Mouse (Mus musculus): ENCODE measurements around the gene Lpcat4. TPM values are rescaled to one million over a fixed set of nuclear protein-coding genes. Genes with fewer than 3 reads are reported as not detected.

The Lpcat4 gene
- polyA plus RNA-seq (2015; fragmentation: Nextera tagmentation; extraction: Ambion mirVana) = 19.9 and 22.6 TPM in 2 replicates

DNA sequence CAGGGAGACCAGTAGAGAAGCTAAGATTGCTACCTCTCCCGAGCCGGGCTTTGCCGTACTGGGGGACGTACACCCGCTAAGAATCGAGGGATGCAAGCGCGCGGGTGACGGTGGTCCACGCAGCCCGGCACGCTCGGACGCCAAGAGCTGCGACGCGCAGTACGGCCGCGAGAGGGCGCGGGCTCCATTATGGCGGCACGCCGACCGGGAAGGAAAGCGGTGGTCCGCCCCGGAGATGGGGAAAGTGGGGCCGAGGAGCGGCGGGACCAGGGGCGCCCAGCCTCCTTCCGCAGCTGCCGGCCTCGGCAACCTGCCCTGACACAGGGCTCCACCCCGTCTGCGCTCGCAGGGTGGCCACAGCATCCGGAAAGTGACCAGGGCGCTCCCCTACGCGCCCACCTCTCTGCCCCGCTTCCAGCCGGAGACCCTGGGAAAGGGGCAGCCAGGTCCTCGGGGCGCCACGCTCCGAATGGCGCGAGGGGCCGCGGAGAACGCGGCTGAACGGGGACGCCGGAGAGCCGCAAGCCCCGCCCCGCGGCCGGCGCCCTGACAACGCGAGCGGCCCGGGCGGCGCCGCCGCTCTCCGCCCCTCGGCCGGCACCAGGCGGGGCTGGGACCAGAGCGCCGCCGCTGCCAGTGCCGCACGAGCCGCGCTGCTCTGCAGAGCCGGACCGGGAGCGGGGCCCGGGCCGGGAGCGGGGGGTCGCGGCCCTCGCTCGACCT lies at the start of gene Lpcat4:
TSS of gene Lpcat4 (plus strand) at position 257 of the 723 bp plus-strand sequence.
- WGBS = under 1% methylated on average over 87 of the region's 94 CpGs
- Histone ChIP-seq H3K4me2 (ENCODE audit: low read depth, low read length) (peak within 1 kb of the TSS; percentile 95), H3K27ac (ENCODE audit: low read length) (peak within 1 kb of the TSS; percentile 93), H3K9ac (ENCODE audit: low read depth, low read length) (peak within 1 kb of the TSS; percentile 86), H3K9me3 (ENCODE audit: control insufficient read depth, low read length) (no peaks in the 10 kb centered on the region), H3K4me3 (ENCODE audit: low read length) (peak within 1 kb of the TSS; percentile 92), H3K4me1 (ENCODE audit: control insufficient read depth, insufficient read depth, low read length) (peaks cover 5% of the 10 kb centered on the region; the same call in 1 of the 2 replicates), H3K36me3 (ENCODE audit: control insufficient read depth, insufficient read depth, low read length) (no peaks in the 10 kb centered on the region), H3K27me3 (replicated peaks; ENCODE audit: control insufficient read depth, insufficient read depth, low read length) (no peaks in the 10 kb centered on the region)
- ATAC-seq = peak; percentile 89

DNA sequence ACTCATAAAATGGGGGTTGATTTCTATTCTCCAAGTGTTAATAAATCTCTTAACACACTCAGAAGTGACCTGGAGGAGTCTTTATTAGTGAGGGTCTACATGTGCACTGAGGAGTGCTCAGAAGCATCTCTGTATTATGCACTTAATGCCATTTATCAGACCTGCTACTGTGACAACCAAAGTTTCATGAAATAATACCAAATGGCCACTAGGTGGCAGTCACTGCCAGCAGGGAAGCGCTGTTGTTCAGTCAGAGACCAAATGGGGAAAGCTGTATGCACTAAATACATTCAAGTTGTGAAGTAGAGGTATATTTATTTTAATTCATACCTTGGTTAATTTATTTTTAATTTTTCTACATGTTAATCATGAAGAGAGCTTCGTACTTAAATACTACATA lies 42.4 kb upstream of the Lpcat4 start:
- WGBS = 1% methylated on average over 2 of the region's 2 CpGs
- no peaks in the 10 kb centered on the region for H3K36me3 ChIP-seq (ENCODE audit: control insufficient read depth, insufficient read depth, low read length)
- no peaks in the 10 kb centered on the region for H3K9me3 ChIP-seq (ENCODE audit: control insufficient read depth, low read length)
- no peak overlapping the region for H3K27ac ChIP-seq (ENCODE audit: low read length)
- H3K4me1 ChIP-seq (ENCODE audit: control insufficient read depth, insufficient read depth, low read length) = no peaks in the 10 kb centered on the region
- ATAC-seq = peak; percentile 65; the same call in 1 of the 2 replicates
- H3K4me3 ChIP-seq (ENCODE audit: low read length) = no peak overlapping the region
- H3K4me2 ChIP-seq (ENCODE audit: low read depth, low read length) = no peak overlapping the region
- H3K9ac ChIP-seq (ENCODE audit: low read depth, low read length) = no peak overlapping the region
- H3K27me3 ChIP-seq (replicated peaks; ENCODE audit: control insufficient read depth, insufficient read depth, low read length) = no peaks in the 10 kb centered on the region

DNA sequence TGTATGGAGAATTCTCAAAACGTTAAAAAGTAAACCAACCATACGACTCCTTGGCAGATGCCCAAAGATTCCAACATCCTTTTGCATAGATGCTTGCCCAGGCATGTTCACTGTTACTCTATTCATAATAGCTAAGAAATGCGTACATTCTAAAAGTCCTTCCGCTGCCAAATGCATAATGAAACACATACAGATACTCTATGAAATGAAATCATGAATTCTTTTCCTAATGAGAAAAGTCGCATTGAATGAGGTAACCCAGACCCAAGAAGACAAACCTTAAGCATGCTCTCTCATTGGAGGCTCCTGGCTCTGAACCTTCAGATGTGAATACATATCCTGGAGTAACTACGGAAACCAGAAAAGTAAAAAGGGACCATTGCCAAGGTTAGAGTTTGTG lies 36.2 kb upstream of the Lpcat4 start:
- ATAC-seq = no peak
- H3K27me3 ChIP-seq (replicated peaks; ENCODE audit: control insufficient read depth, insufficient read depth, low read length) = no peaks in the 10 kb centered on the region
- H3K4me1 ChIP-seq (ENCODE audit: control insufficient read depth, insufficient read depth, low read length) = no peaks in the 10 kb centered on the region
- H3K9ac ChIP-seq (ENCODE audit: low read depth, low read length) = no peak overlapping the region
- H3K9me3 ChIP-seq (ENCODE audit: control insufficient read depth, low read length) = no peaks in the 10 kb centered on the region
- H3K4me3 ChIP-seq (ENCODE audit: low read length) = no peak overlapping the region
- H3K27ac ChIP-seq (ENCODE audit: low read length) = no peak overlapping the region
- H3K36me3 ChIP-seq (ENCODE audit: control insufficient read depth, insufficient read depth, low read length) = no peaks in the 10 kb centered on the region
- no peak overlapping the region for H3K4me2 ChIP-seq (ENCODE audit: low read depth, low read length)
- 54% methylated on average over 6 of the region's 6 CpGs for WGBS

DNA sequence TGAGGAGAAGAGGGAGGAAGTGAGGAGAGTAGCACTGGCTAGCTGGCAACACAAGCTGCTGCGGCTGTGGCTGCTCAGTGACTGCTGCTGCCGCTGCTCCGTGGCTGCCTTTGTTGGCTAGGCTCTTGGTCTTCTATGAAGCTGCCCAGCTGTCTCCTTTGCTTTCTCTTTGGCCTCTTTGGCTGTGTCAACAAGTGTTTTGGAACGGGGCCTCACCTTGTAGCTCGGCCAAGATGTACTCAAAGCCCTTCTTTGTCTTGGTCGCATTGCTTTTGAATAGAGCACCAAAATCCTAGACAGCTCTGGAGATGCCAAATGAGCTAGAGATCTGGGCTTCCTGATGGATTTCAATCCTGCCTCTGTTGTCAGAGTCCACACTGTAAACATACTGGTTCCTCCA lies 29.1 kb upstream of the Lpcat4 start:
- 69% methylated on average over 6 of the region's 6 CpGs for WGBS
- H3K27ac ChIP-seq (ENCODE audit: low read length) = no peak overlapping the region
- no peak overlapping the region for H3K4me3 ChIP-seq (ENCODE audit: low read length)
- H3K4me2 ChIP-seq (ENCODE audit: low read depth, low read length) = no peak overlapping the region
- ATAC-seq = no peak
- H3K36me3 ChIP-seq (ENCODE audit: control insufficient read depth, insufficient read depth, low read length) = no peaks in the 10 kb centered on the region
- no peaks in the 10 kb centered on the region for H3K27me3 ChIP-seq (replicated peaks; ENCODE audit: control insufficient read depth, insufficient read depth, low read length)
- no peaks in the 10 kb centered on the region for H3K4me1 ChIP-seq (ENCODE audit: control insufficient read depth, insufficient read depth, low read length)
- H3K9me3 ChIP-seq (ENCODE audit: control insufficient read depth, low read length) = no peaks in the 10 kb centered on the region
- H3K9ac ChIP-seq (ENCODE audit: low read depth, low read length) = no peak overlapping the region

DNA sequence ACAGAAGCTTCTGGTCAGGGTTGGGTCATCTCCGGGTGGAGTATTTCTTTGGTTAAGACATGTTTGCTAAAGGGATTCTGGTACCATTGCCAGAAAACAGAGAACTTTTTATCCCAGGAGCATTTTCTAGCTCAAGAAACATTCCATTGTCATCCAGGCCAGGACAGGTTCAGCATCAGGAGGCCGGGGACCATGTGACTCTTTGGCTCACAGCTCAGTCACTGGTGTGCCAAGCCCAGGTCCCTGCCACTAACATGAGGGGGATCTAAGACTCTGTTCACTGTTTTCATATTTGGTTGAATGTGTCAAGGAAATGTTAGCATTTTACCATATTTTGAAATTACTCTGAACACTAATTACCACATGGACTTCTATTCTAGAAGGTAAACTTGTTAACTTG lies 28.6 kb upstream of the Lpcat4 start:
- Histone ChIP-seq H3K4me2 (ENCODE audit: low read depth, low read length) (no peak overlapping the region), H3K36me3 (ENCODE audit: control insufficient read depth, insufficient read depth, low read length) (no peaks in the 10 kb centered on the region), H3K27ac (ENCODE audit: low read length) (no peak overlapping the region), H3K4me1 (ENCODE audit: control insufficient read depth, insufficient read depth, low read length) (no peaks in the 10 kb centered on the region), H3K9ac (ENCODE audit: low read depth, low read length) (no peak overlapping the region), H3K27me3 (replicated peaks; ENCODE audit: control insufficient read depth, insufficient read depth, low read length) (no peaks in the 10 kb centered on the region), H3K4me3 (ENCODE audit: low read length) (no peak overlapping the region), H3K9me3 (ENCODE audit: control insufficient read depth, low read length) (no peaks in the 10 kb centered on the region)
- WGBS = 94% methylated on average over 2 of the region's 2 CpGs
- no peak for ATAC-seq

DNA sequence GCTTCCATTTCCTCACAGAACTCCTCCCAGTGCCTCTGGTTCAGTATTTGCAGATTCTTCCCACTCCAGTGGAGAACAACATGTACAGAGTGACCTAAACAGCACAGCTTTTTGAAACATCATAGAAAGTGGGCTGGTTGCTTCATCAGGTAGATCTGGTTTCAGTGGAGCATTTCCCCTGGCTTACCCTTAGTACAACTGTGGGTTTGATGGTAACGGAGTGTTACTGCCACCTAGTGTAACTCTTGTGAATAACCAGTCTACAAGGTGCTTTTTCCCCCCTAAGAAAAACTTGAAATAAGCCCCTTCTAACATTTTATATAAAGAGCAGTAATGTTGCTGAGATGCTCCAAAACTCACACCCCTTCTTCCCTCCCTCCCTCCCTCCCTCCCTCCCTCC lies 23.3 kb upstream of the Lpcat4 start:
- ATAC-seq = no peak
- Histone ChIP-seq H3K27ac (ENCODE audit: low read length) (no peak overlapping the region), H3K9me3 (ENCODE audit: control insufficient read depth, low read length) (no peaks in the 10 kb centered on the region), H3K9ac (ENCODE audit: low read depth, low read length) (no peak overlapping the region), H3K36me3 (ENCODE audit: control insufficient read depth, insufficient read depth, low read length) (no peaks in the 10 kb centered on the region), H3K4me3 (ENCODE audit: low read length) (no peak overlapping the region), H3K27me3 (replicated peaks; ENCODE audit: control insufficient read depth, insufficient read depth, low read length) (no peaks in the 10 kb centered on the region), H3K4me2 (ENCODE audit: low read depth, low read length) (no peak overlapping the region), H3K4me1 (ENCODE audit: control insufficient read depth, insufficient read depth, low read length) (no peaks in the 10 kb centered on the region)
- whole genome bisulfite sequencing = 12% methylated on average over 1 of the region's 1 CpGs

DNA sequence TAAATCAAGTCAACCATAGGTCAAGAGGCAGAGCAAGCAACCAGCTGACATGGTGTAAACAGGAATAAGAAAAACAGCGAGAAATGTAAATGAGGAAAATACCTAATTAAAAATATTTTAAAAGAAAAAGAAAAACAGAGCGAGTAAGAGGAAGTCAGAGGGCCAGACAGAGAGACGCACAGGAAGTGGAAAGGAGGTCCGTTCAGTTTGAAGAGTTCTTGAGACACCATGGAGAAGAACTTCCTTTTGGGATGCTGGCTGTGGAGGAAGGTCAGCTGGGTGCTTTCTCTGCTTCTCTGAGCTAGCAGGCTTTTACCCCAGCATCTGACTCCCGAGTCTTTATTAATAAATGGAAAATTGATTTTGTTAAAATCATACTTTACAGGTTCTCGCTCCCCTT lies 21.7 kb upstream of the Lpcat4 start:
- Histone ChIP-seq H3K36me3 (ENCODE audit: control insufficient read depth, insufficient read depth, low read length) (no peaks in the 10 kb centered on the region), H3K9ac (ENCODE audit: low read depth, low read length) (no peak overlapping the region), H3K4me3 (ENCODE audit: low read length) (no peak overlapping the region), H3K27ac (ENCODE audit: low read length) (no peak overlapping the region), H3K27me3 (replicated peaks; ENCODE audit: control insufficient read depth, insufficient read depth, low read length) (no peaks in the 10 kb centered on the region), H3K9me3 (ENCODE audit: control insufficient read depth, low read length) (no peaks in the 10 kb centered on the region), H3K4me2 (ENCODE audit: low read depth, low read length) (no peak overlapping the region), H3K4me1 (ENCODE audit: control insufficient read depth, insufficient read depth, low read length) (no peaks in the 10 kb centered on the region)
- ATAC-seq = no peak
- 70% methylated on average over 6 of the region's 6 CpGs for WGBS

DNA sequence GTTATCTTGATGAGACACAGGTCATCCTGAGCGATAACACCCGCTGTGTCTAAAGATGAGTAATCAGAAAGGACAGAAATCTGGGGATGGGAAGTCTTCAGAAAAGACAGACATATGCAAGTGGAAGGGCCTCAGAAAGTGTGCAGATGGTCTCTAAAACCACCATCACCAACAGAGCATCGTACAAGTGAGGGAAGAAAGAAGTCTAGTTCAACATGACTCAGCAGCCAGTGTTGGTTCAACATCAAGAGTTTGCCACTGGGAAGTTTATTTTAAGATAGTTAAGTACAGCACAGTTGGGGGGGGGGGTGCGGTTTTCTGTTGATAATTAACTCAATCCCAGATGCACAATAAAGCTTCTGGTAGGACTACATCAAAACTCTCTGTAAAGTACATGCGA lies 18.4 kb upstream of the Lpcat4 start:
- no peak for ATAC-seq
- Histone ChIP-seq H3K27ac (ENCODE audit: low read length) (no peak overlapping the region), H3K9ac (ENCODE audit: low read depth, low read length) (no peak overlapping the region), H3K4me3 (ENCODE audit: low read length) (no peak overlapping the region), H3K27me3 (replicated peaks; ENCODE audit: control insufficient read depth, insufficient read depth, low read length) (no peaks in the 10 kb centered on the region), H3K4me2 (ENCODE audit: low read depth, low read length) (no peak overlapping the region), H3K36me3 (ENCODE audit: control insufficient read depth, insufficient read depth, low read length) (no peaks in the 10 kb centered on the region), H3K9me3 (ENCODE audit: control insufficient read depth, low read length) (no peaks in the 10 kb centered on the region), H3K4me1 (ENCODE audit: control insufficient read depth, insufficient read depth, low read length) (no peaks in the 10 kb centered on the region)
- WGBS = 71% methylated on average over 5 of the region's 5 CpGs

DNA sequence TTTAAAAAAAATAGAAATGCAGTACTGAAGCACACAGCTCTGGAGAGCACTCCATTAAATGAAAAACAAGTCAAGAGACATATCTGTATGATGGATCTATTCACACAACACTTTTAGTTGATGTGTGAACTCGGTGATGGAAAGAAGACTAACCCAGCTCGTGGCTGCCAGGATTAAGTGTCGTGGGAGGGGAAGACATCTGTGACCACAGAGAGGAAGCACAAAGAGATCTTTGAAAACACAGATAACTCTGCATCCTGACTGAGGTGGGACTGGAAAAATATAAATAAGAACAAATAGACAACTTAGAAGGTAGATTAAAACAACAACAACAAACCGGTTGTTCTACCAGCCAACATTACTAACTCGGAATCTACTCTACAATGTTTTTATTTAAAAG lies 16.7 kb upstream of the Lpcat4 start:
- ATAC-seq = no peak
- WGBS = 71% methylated on average over 5 of the region's 5 CpGs
- H3K4me1 ChIP-seq (ENCODE audit: control insufficient read depth, insufficient read depth, low read length) = no peaks in the 10 kb centered on the region
- H3K4me3 ChIP-seq (ENCODE audit: low read length) = no peak overlapping the region
- no peak overlapping the region for H3K4me2 ChIP-seq (ENCODE audit: low read depth, low read length)
- H3K36me3 ChIP-seq (ENCODE audit: control insufficient read depth, insufficient read depth, low read length) = no peaks in the 10 kb centered on the region
- no peak overlapping the region for H3K9ac ChIP-seq (ENCODE audit: low read depth, low read length)
- no peaks in the 10 kb centered on the region for H3K9me3 ChIP-seq (ENCODE audit: control insufficient read depth, low read length)
- H3K27me3 ChIP-seq (replicated peaks; ENCODE audit: control insufficient read depth, insufficient read depth, low read length) = no peaks in the 10 kb centered on the region
- H3K27ac ChIP-seq (ENCODE audit: low read length) = no peak overlapping the region

DNA sequence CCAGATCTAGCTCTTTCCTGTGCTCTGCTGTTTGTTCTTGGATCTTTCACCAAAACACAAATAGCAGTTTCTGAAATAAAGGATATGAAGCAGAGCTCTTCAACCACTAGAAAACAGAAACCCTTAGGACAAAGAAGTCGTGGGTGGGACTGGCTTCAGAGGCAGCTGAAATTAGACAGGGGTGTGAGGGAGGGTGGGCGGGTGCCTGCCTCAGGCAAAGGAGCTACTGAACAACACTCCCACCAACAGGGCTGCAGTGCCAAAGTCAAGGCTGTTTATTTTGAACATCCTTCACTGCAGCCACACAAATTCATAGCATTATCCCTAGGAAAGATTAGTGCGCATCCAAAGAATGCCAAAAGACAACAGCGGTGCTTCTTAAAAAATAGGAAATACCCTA lies 14.9 kb upstream of the Lpcat4 start:
- no peaks in the 10 kb centered on the region for H3K27me3 ChIP-seq (replicated peaks; ENCODE audit: control insufficient read depth, insufficient read depth, low read length)
- ATAC-seq = no peak
- H3K4me1 ChIP-seq (ENCODE audit: control insufficient read depth, insufficient read depth, low read length) = no peaks in the 10 kb centered on the region
- H3K9ac ChIP-seq (ENCODE audit: low read depth, low read length) = no peak overlapping the region
- no peak overlapping the region for H3K4me3 ChIP-seq (ENCODE audit: low read length)
- H3K36me3 ChIP-seq (ENCODE audit: control insufficient read depth, insufficient read depth, low read length) = no peaks in the 10 kb centered on the region
- no peak overlapping the region for H3K27ac ChIP-seq (ENCODE audit: low read length)
- H3K4me2 ChIP-seq (ENCODE audit: low read depth, low read length) = no peak overlapping the region
- no peaks in the 10 kb centered on the region for H3K9me3 ChIP-seq (ENCODE audit: control insufficient read depth, low read length)
- 54% methylated on average over 4 of the region's 4 CpGs for WGBS
